Mouse (Mus musculus): ENCODE measurements around the gene Camk1d. TPM values are rescaled to one million over a fixed set of nuclear protein-coding genes. Genes with fewer than 3 reads are reported as not detected.

Gene Camk1d
- total RNA-seq, 1 experiment = 12.5 TPM

DNA sequence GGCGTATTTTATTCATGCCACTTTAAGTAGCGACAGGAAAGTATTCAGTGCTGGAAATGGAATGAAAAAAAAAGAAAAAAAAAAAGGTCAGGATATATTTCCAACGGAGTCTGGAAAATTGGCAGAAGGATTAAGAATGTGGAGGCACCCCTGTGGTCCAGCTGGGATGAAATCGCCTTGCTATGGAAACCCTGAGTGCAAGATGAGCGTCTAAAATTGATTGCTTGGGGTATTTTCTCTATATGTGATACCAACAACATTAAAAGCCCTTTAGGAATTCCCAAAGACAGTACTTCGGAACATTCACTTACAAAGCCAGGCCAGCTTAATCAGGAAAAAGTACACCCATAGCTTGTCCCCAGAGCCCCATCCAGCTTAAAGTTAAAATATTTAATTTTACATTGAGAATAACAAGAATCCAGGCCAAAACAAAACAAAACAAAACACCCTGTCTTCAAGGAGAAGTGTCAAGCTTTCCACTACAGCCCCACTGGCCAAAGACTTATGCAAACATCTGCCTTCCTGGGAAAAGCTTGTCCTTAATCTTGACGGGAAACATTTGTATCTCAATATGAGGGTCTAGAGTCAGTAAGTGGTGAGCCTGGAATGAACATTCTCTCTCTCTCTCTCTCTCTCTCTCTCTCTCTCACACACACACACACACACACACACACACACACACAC, 41.3 kb downstream of the Camk1d start:
- H3K27ac ChIP-seq (ENCODE audit: insufficient read depth, low read depth, low read length, poor library complexity, severe bottlenecking) = no peak overlapping the region
- no peak for DNase-seq (ENCODE audit: low read depth, low spot score)
- no peak overlapping the region for H3K9ac ChIP-seq (ENCODE audit: insufficient read depth, low read depth, low read length, poor library complexity, severe bottlenecking)
- H3K9me3 ChIP-seq (ENCODE audit: control insufficient read depth, insufficient read depth, low read depth, low read length) = no peaks in the 10 kb centered on the region
- no peaks in the 10 kb centered on the region; the same call in 1 of the 2 replicates for H3K36me3 ChIP-seq (ENCODE audit: control insufficient read depth, insufficient read depth, low read length, poor library complexity, severe bottlenecking)
- in situ Hi-C loops (cut with MboI; ENCODE audit: low sequenced_read_pairs in 2 of 2, unreplicated experiment in 2 of 2) = no loop called here
- peaks cover 7 to 38% of the 10 kb centered on the region in 2 experiments; a peak in 3 of 4 replicates for H3K4me1 ChIP-seq (ENCODE audit: control insufficient read depth in 2 of 2, insufficient read depth in 2 of 2, low read length in 2 of 2, poor library complexity in 1 of 2)
- no peak overlapping the region for H3K4me3 ChIP-seq (ENCODE audit: insufficient read depth in 1 of 2, low read depth in 1 of 2, low read length in 2 of 2, poor library complexity in 1 of 2, severe bottlenecking in 1 of 2)
- TF ChIP-seq MAFK (IDR thresholded peaks at IDR 0.05; ENCODE audit: insufficient read depth, low read depth, low read length) (no peak), ZC3H11A (IDR thresholded peaks at IDR 0.05; ENCODE audit: borderline replicate concordance, low read depth, low read length) (no peak), CHD2 (IDR thresholded peaks at IDR 0.05; ENCODE audit: low read depth, low read length) (no peak), HCFC1 (IDR thresholded peaks at IDR 0.05; ENCODE audit: borderline replicate concordance, insufficient read depth, low read length) (no peak), ZNF384 (IDR thresholded peaks at IDR 0.05; ENCODE audit: low read depth, low read length) (no peak)

DNA sequence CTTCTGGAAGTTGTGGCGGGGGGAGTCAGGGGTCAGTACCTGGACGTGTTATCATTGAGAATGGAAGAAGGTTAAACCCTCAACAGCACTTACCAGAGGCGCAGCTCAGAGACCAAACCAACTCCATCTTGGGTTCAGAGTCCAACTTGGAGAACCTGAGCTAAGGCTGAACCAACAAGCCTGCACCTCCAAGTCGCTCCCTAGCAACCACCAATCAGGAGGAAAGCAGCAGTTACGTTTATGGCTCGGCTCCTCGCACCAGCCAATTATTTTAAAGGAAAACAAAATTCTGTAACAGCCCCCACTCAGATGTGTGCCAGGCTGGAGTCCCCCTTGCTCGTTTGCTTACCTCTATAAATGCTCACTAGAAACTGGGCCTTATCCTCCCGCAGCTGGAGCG, 44.2 kb downstream of the Camk1d start:
- H3K9ac ChIP-seq (ENCODE audit: insufficient read depth, low read depth, low read length, poor library complexity, severe bottlenecking) = no peak overlapping the region; the same call in 1 of the 2 replicates
- H3K36me3 ChIP-seq (ENCODE audit: control insufficient read depth, insufficient read depth, low read length, poor library complexity, severe bottlenecking) = no peaks in the 10 kb centered on the region; the same call in 1 of the 2 replicates
- peak overlapping the region; percentile 38; the same call in 1 of the 2 replicates for H3K27ac ChIP-seq (ENCODE audit: insufficient read depth, low read depth, low read length, poor library complexity, severe bottlenecking)
- TF ChIP-seq ZC3H11A (IDR thresholded peaks at IDR 0.05; ENCODE audit: borderline replicate concordance, low read depth, low read length) = no peak
- TF ChIP-seq CHD2 (IDR thresholded peaks at IDR 0.05; ENCODE audit: low read depth, low read length) = no peak
- no peaks in the 10 kb centered on the region for H3K9me3 ChIP-seq (ENCODE audit: control insufficient read depth, insufficient read depth, low read depth, low read length)
- no peak for DNase-seq (ENCODE audit: low read depth, low spot score)
- H3K4me3 ChIP-seq (ENCODE audit: insufficient read depth in 1 of 2, low read depth in 1 of 2, low read length in 2 of 2, poor library complexity in 1 of 2, severe bottlenecking in 1 of 2) = peak overlapping the region; percentile 23 to 38; a peak in 2 of 4 replicates
- H3K4me1 ChIP-seq (ENCODE audit: control insufficient read depth in 2 of 2, insufficient read depth in 2 of 2, low read length in 2 of 2, poor library complexity in 1 of 2) = peaks cover 3 to 28% of the 10 kb centered on the region in 2 experiments; a peak in 3 of 4 replicates
- in situ Hi-C loops (cut with MboI; ENCODE audit: low sequenced_read_pairs in 2 of 2, unreplicated experiment in 2 of 2) = no loop called here

GRCm38 (mm10) chr2:5669498-5670040, 44.7 kb downstream of the Camk1d start:
- Histone ChIP-seq H3K27ac (ENCODE audit: insufficient read depth, low read depth, low read length, poor library complexity, severe bottlenecking) (no peak overlapping the region; the same call in 1 of the 2 replicates), H3K9ac (ENCODE audit: insufficient read depth, low read depth, low read length, poor library complexity, severe bottlenecking) (no peak overlapping the region; the same call in 1 of the 2 replicates), H3K36me3 (ENCODE audit: control insufficient read depth, insufficient read depth, low read length, poor library complexity, severe bottlenecking) (no peaks in the 10 kb centered on the region; the same call in 1 of the 2 replicates), H3K4me1 (ENCODE audit: control insufficient read depth in 2 of 2, insufficient read depth in 2 of 2, low read length in 2 of 2, poor library complexity in 1 of 2) (peaks cover 3 to 26% of the 10 kb centered on the region in 2 experiments; a peak in 3 of 4 replicates), H3K4me3 (ENCODE audit: insufficient read depth in 1 of 2, low read depth in 1 of 2, low read length in 2 of 2, poor library complexity in 1 of 2, severe bottlenecking in 1 of 2) (peak overlapping the region; percentile 23 to 38; a peak in 2 of 4 replicates), H3K9me3 (ENCODE audit: control insufficient read depth, insufficient read depth, low read depth, low read length) (no peaks in the 10 kb centered on the region)
- TF ChIP-seq CHD2 (IDR thresholded peaks at IDR 0.05; ENCODE audit: low read depth, low read length) (no peak), ZNF384 (IDR thresholded peaks at IDR 0.05; ENCODE audit: low read depth, low read length) (no peak), HCFC1 (IDR thresholded peaks at IDR 0.05; ENCODE audit: borderline replicate concordance, insufficient read depth, low read length) (no peak), ZC3H11A (IDR thresholded peaks at IDR 0.05; ENCODE audit: borderline replicate concordance, low read depth, low read length) (no peak), MAFK (IDR thresholded peaks at IDR 0.05; ENCODE audit: insufficient read depth, low read depth, low read length) (no peak)
- DNase-seq (ENCODE audit: low read depth, low spot score) = peak; percentile 22
- in situ Hi-C loops (cut with MboI; ENCODE audit: low sequenced_read_pairs in 2 of 2, unreplicated experiment in 2 of 2) = no loop called here

DNA sequence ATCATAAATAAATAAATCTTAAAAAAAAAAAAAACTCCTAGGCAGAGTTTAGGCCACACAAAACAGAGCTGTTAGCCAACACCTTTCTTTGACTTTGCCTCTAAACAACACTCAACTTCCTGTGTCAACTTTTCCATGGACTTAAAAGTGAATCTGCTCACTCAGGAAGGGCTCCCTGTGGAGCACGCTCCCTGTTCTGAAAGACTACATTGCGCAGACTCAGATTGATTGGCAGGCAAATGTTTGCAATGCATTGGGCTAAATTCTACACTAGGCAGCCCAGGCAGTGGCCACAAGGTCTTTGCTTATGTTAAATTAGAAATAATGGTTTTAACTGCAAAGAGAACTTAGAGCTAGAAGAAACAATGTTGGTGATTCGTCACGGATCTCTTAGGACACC, 45.4 kb downstream of the Camk1d start:
- peaks cover 3 to 25% of the 10 kb centered on the region in 2 experiments; a peak in 3 of 4 replicates for H3K4me1 ChIP-seq (ENCODE audit: control insufficient read depth in 2 of 2, insufficient read depth in 2 of 2, low read length in 2 of 2, poor library complexity in 1 of 2)
- no peak overlapping the region for H3K27ac ChIP-seq (ENCODE audit: insufficient read depth, low read depth, low read length, poor library complexity, severe bottlenecking)
- in situ Hi-C loops (cut with MboI; ENCODE audit: low sequenced_read_pairs in 2 of 2, unreplicated experiment in 2 of 2) = no loop called here
- DNase-seq (ENCODE audit: low read depth, low spot score) = peak; percentile 11
- H3K4me3 ChIP-seq (ENCODE audit: insufficient read depth in 1 of 2, low read depth in 1 of 2, low read length in 2 of 2, poor library complexity in 1 of 2, severe bottlenecking in 1 of 2) = no peak overlapping the region
- TF ChIP-seq HCFC1 (IDR thresholded peaks at IDR 0.05; ENCODE audit: borderline replicate concordance, insufficient read depth, low read length) = no peak
- TF ChIP-seq ZC3H11A (IDR thresholded peaks at IDR 0.05; ENCODE audit: borderline replicate concordance, low read depth, low read length) = no peak
- no peak for TF ChIP-seq CHD2 (IDR thresholded peaks at IDR 0.05; ENCODE audit: low read depth, low read length)
- no peak for TF ChIP-seq ZNF384 (IDR thresholded peaks at IDR 0.05; ENCODE audit: low read depth, low read length)
- TF ChIP-seq MAFK (IDR thresholded peaks at IDR 0.05; ENCODE audit: insufficient read depth, low read depth, low read length) = no peak
- no peaks in the 10 kb centered on the region for H3K9me3 ChIP-seq (ENCODE audit: control insufficient read depth, insufficient read depth, low read depth, low read length)
- H3K36me3 ChIP-seq (ENCODE audit: control insufficient read depth, insufficient read depth, low read length, poor library complexity, severe bottlenecking) = no peaks in the 10 kb centered on the region
- no peak overlapping the region for H3K9ac ChIP-seq (ENCODE audit: insufficient read depth, low read depth, low read length, poor library complexity, severe bottlenecking)
